Mouse (Mus musculus): ENCODE results near the gene Tmem95. TPM values are rescaled to one million over a fixed set of nuclear protein-coding genes. Genes with fewer than 3 reads are reported as not detected.

The Tmem95 gene
- polyA plus RNA-seq, 1 experiment from 2014 or later: not detected

GRCm38 (mm10) chr11:69849884-69850283, 27.9 kb downstream of the Tmem95 start:
- Histone ChIP-seq H3K27ac (peak overlapping the region; percentile 14; the same call in 1 of the 2 replicates), H3K27me3 (no peaks in the 10 kb centered on the region), H3K9me3 (replicated peaks) (no peaks in the 10 kb centered on the region), H3K4me1 (peaks cover 31% of the 10 kb centered on the region), H3K9ac (no peak overlapping the region), H3K4me2 (no peak overlapping the region), H3K36me3 (ENCODE audit: poor library complexity, severe bottlenecking) (peaks cover 43% of the 10 kb centered on the region), H3K4me3 (no peak overlapping the region)
- WGBS: 93% methylated on average over 15 of the region's 15 CpGs
- no peak for ATAC-seq

GRCm38 (mm10) chr11:69849128-69849527, 28.7 kb downstream of the Tmem95 start:
- H3K27me3 ChIP-seq: no peaks in the 10 kb centered on the region
- no peaks in the 10 kb centered on the region for H3K9me3 ChIP-seq (replicated peaks)
- H3K36me3 ChIP-seq (ENCODE audit: poor library complexity, severe bottlenecking): peaks cover 43% of the 10 kb centered on the region
- peak overlapping the region; percentile 14 for H3K27ac ChIP-seq
- H3K4me3 ChIP-seq: no peak overlapping the region
- no peak for ATAC-seq
- H3K4me2 ChIP-seq: no peak overlapping the region
- peaks cover 31% of the 10 kb centered on the region for H3K4me1 ChIP-seq
- H3K9ac ChIP-seq: no peak overlapping the region
- 91% methylated on average over 9 of the region's 9 CpGs for WGBS

GRCm38 (mm10) chr11:69848021-69848420, 29.8 kb downstream of the Tmem95 start:
- H3K4me1 ChIP-seq: peaks cover 31% of the 10 kb centered on the region
- no peaks in the 10 kb centered on the region for H3K9me3 ChIP-seq (replicated peaks)
- H3K36me3 ChIP-seq (ENCODE audit: poor library complexity, severe bottlenecking): peaks cover 43% of the 10 kb centered on the region
- no peak for ATAC-seq
- 0 out of 2 replicates have a peak overlapping the region, but pooled peaks have one; percentile 84 for H3K9ac ChIP-seq
- no peaks in the 10 kb centered on the region for H3K27me3 ChIP-seq
- peak overlapping the region; percentile 72 for H3K4me2 ChIP-seq
- 95% methylated on average over 6 of the region's 6 CpGs for WGBS
- peak overlapping the region; percentile 73 for H3K4me3 ChIP-seq
- H3K27ac ChIP-seq: no peak overlapping the region

GRCm38 (mm10) chr11:69846738-69847688, 30.8 kb downstream of the Tmem95 start:
- WGBS: 15% methylated on average over 36 of the region's 37 CpGs
- peak overlapping the region; percentile 73 for H3K4me3 ChIP-seq
- H3K36me3 ChIP-seq (ENCODE audit: poor library complexity, severe bottlenecking): peaks cover 39% of the 10 kb centered on the region
- no peaks in the 10 kb centered on the region for H3K27me3 ChIP-seq
- H3K27ac ChIP-seq: peak overlapping the region; percentile 94
- peaks cover 31% of the 10 kb centered on the region for H3K4me1 ChIP-seq
- H3K9ac ChIP-seq: peak overlapping the region; percentile 84
- peak overlapping the region; percentile 72 for H3K4me2 ChIP-seq
- peak; percentile 60 for ATAC-seq
- no peaks in the 10 kb centered on the region for H3K9me3 ChIP-seq (replicated peaks)

GRCm38 (mm10) chr11:69846198-69846680, 31.6 kb downstream of the Tmem95 start, which contains the start of gene Plscr3:
TSS of gene Plscr3 (plus strand) at chr11:69846376.
- H3K27me3 ChIP-seq: no peaks in the 10 kb centered on the region
- peak within 1 kb of the TSS; percentile 72 for H3K4me2 ChIP-seq
- under 1% methylated on average over 33 of the region's 38 CpGs for WGBS
- ATAC-seq: peak; percentile 94
- H3K4me1 ChIP-seq: peaks cover 31% of the 10 kb centered on the region
- no peaks in the 10 kb centered on the region for H3K9me3 ChIP-seq (replicated peaks)
- H3K27ac ChIP-seq: peak within 1 kb of the TSS; percentile 94
- H3K4me3 ChIP-seq: peak within 1 kb of the TSS; percentile 73
- H3K9ac ChIP-seq: peak within 1 kb of the TSS; percentile 84
- peaks cover 31% of the 10 kb centered on the region for H3K36me3 ChIP-seq (ENCODE audit: poor library complexity, severe bottlenecking)

- H3K9me3 ChIP-seq (replicated peaks): no peaks in the 10 kb centered on the region
- WGBS: 2% methylated on average over 7 of the region's 7 CpGs
- H3K4me3 ChIP-seq: peak overlapping the region; percentile 94
- H3K27ac ChIP-seq: peak overlapping the region; percentile 96
- H3K36me3 ChIP-seq (ENCODE audit: poor library complexity, severe bottlenecking): peaks cover 3% of the 10 kb centered on the region; the same call in 1 of the 2 replicates
- peak overlapping the region; percentile 94 for H3K4me2 ChIP-seq
- H3K9ac ChIP-seq: peak overlapping the region; percentile 68
- 0 out of 2 replicates have a peak, but pooled peaks cover under 1% of the 10 kb centered on the region for H3K27me3 ChIP-seq
- ATAC-seq: peak; percentile 4; the same call in 1 of the 2 replicates
- H3K4me1 ChIP-seq: peaks cover 40% of the 10 kb centered on the region
Measured at GRCm38 (mm10) chr11:69838714-69839104, 39.1 kb downstream of the Tmem95 start.

- H3K4me3 ChIP-seq: peak within 1 kb of the TSS; percentile 94
- H3K4me1 ChIP-seq: peaks cover 45% of the 10 kb centered on the region
- peaks cover 9% of the 10 kb centered on the region; the same call in 1 of the 2 replicates for H3K36me3 ChIP-seq (ENCODE audit: poor library complexity, severe bottlenecking)
- peak within 1 kb of the TSS; percentile 96 for H3K27ac ChIP-seq
- WGBS: under 1% methylated on average over 34 of the region's 34 CpGs
- H3K9ac ChIP-seq: peak within 1 kb of the TSS; percentile 96
- H3K9me3 ChIP-seq (replicated peaks): no peaks in the 10 kb centered on the region
- H3K4me2 ChIP-seq: peak within 1 kb of the TSS; percentile 94
- H3K27me3 ChIP-seq: peaks cover 4% of the 10 kb centered on the region; the same call in 1 of the 2 replicates
- peak; percentile 92 for ATAC-seq
Measured at GRCm38 (mm10) chr11:69837952-69838713, 39.7 kb downstream of the Tmem95 start, which contains the start of gene Tmem256. TSS of gene Tmem256 (plus strand) at chr11:69838514.

GRCm38 (mm10) chr11:69837604-69837951, 40.2 kb downstream of the Tmem95 start, which contains the start of gene Nlgn2:
TSS of gene Nlgn2 (minus strand) at chr11:69837784.
- H3K9ac ChIP-seq: peak within 1 kb of the TSS; percentile 96
- H3K27ac ChIP-seq: peak within 1 kb of the TSS; percentile 96
- peaks cover 4% of the 10 kb centered on the region; the same call in 1 of the 2 replicates for H3K27me3 ChIP-seq
- no peaks in the 10 kb centered on the region for H3K9me3 ChIP-seq (replicated peaks)
- peaks cover 49% of the 10 kb centered on the region for H3K4me1 ChIP-seq
- H3K4me3 ChIP-seq: peak within 1 kb of the TSS; percentile 94
- peak; percentile 72; the same call in 1 of the 2 replicates for ATAC-seq
- 1% methylated on average over 14 of the region's 32 CpGs for WGBS
- H3K4me2 ChIP-seq: peak within 1 kb of the TSS; percentile 94
- peaks cover 15% of the 10 kb centered on the region for H3K36me3 ChIP-seq (ENCODE audit: poor library complexity, severe bottlenecking)

GRCm38 (mm10) chr11:69836703-69837576, 40.9 kb downstream of the Tmem95 start:
- Histone ChIP-seq H3K9me3 (replicated peaks) (no peaks in the 10 kb centered on the region), H3K36me3 (ENCODE audit: poor library complexity, severe bottlenecking) (peaks cover 21% of the 10 kb centered on the region), H3K9ac (peak overlapping the region; percentile 96), H3K27me3 (peaks cover 4% of the 10 kb centered on the region; the same call in 1 of the 2 replicates), H3K4me1 (peaks cover 49% of the 10 kb centered on the region), H3K4me3 (peak overlapping the region; percentile 94), H3K4me2 (peak overlapping the region; percentile 94), H3K27ac (peak overlapping the region; percentile 96)
- 0 out of 2 replicates have a peak, but pooled peaks have one; percentile 7 for ATAC-seq
- 2% methylated on average over 49 of the region's 52 CpGs for WGBS

- Histone ChIP-seq H3K27ac (peak overlapping the region; percentile 96), H3K36me3 (ENCODE audit: poor library complexity, severe bottlenecking) (peaks cover 28% of the 10 kb centered on the region), H3K4me1 (peaks cover 49% of the 10 kb centered on the region), H3K27me3 (peaks cover 4% of the 10 kb centered on the region; the same call in 1 of the 2 replicates), H3K9me3 (replicated peaks) (no peaks in the 10 kb centered on the region), H3K4me2 (peak overlapping the region; percentile 94), H3K9ac (peak overlapping the region; percentile 96), H3K4me3 (peak overlapping the region; percentile 94)
- 7% methylated on average over 4 of the region's 4 CpGs for WGBS
- no peak for ATAC-seq
Measured at GRCm38 (mm10) chr11:69835966-69836335, 41.9 kb downstream of the Tmem95 start.
